Mouse (Mus musculus): Measurements from ENCODE around the gene Syvn1. TPM values are rescaled to one million over a fixed set of nuclear protein-coding genes. Genes with fewer than 3 reads are reported as not detected.

Syvn1 gene
- 29.0 and 38.4 TPM in 2 replicates for polyA plus RNA-seq (2015; fragmentation: Nextera tagmentation; extraction: Ambion mirVana)

DNA sequence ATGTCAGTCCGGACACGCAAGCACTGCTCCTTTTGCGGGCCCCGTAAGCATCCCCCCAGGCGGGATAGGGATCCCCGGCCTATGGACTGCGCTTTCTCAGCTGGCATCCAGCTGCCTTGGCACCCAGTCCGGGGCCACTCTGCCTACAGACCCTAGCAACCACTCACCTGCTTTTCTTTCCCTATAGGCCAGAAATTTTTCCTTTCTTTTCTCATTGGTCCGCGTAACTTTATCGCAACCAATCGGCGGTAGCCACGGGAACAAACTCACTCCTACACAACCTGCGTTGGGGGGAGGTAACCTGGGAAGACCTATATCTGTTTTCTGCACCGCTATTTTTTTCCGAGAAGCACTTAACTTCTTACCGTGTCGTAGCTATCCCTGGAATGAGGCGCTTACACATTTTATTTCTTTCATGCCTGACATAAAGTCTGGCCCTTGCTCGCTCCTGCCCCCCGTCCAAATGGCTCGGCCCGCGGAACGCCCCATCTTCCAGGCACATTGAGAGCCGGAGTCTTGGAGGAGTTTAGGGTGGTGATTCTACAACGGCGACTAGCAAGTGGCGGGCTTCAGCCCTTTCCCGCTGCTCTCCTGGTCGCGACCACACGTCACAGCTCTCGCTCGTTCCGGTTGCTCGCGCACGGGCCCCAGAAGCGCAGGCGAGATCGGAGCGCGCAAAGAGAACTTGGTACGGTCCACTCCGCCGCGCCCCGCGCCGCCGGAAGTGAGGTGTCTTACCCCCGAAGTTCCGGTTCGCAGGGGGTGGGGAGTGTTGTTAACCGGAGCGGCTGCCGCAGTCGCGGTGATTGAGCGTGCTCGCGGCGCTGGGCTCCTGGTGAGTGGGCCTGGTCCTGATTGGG, at the start of gene Syvn1:
TSS of gene Syvn1 (plus strand) at position 283 of the 860 bp plus-strand sequence.
- under 1% methylated on average over 65 of the region's 65 CpGs for WGBS
- Histone ChIP-seq H3K27me3 (replicated peaks; ENCODE audit: control insufficient read depth, insufficient read depth, low read length) (no peaks in the 10 kb centered on the region), H3K4me3 (ENCODE audit: low read length) (peak within 1 kb of the TSS; percentile 90), H3K36me3 (ENCODE audit: control insufficient read depth, insufficient read depth, low read length) (peaks cover 27% of the 10 kb centered on the region), H3K4me2 (ENCODE audit: low read length) (peak within 1 kb of the TSS; percentile 86), H3K9me3 (ENCODE audit: control insufficient read depth, low read length) (no peaks in the 10 kb centered on the region), H3K9ac (ENCODE audit: low read depth, low read length) (peak within 1 kb of the TSS; percentile 91), H3K4me1 (ENCODE audit: control insufficient read depth, insufficient read depth, low read depth, low read length) (peaks cover 21% of the 10 kb centered on the region), H3K27ac (ENCODE audit: low read depth, low read length) (peak within 1 kb of the TSS; percentile 99)
- peak; percentile 92 for ATAC-seq

DNA sequence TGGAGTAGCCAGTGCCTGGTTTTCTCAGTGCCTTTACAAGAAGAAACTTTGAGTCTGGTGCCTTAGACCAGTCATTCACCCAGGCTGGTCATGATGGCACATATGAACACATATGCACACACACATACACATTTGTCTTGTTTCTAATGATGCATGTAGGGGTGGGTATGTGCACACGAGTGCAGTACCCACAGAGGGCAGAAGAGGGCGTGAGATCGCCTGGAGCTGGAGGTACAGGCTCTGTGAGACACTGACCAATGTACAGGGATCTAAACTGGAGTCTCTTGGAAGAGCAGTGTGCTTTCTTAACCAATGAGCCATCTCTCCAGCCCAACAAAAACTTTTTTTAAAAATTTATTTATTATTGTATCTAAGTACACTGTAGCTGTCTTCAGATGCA, 48.2 kb upstream of the Syvn1 start:
- Histone ChIP-seq H3K4me2 (ENCODE audit: low read length) (no peak overlapping the region), H3K9me3 (ENCODE audit: control insufficient read depth, low read length) (no peaks in the 10 kb centered on the region), H3K27me3 (replicated peaks; ENCODE audit: control insufficient read depth, insufficient read depth, low read length) (no peaks in the 10 kb centered on the region), H3K27ac (ENCODE audit: low read depth, low read length) (no peak overlapping the region), H3K4me3 (ENCODE audit: low read length) (no peak overlapping the region), H3K4me1 (ENCODE audit: control insufficient read depth, insufficient read depth, low read depth, low read length) (no peaks in the 10 kb centered on the region), H3K36me3 (ENCODE audit: control insufficient read depth, insufficient read depth, low read length) (no peaks in the 10 kb centered on the region), H3K9ac (ENCODE audit: low read depth, low read length) (no peak overlapping the region)
- no peak for ATAC-seq
- 93% methylated on average over 3 of the region's 3 CpGs for WGBS

DNA sequence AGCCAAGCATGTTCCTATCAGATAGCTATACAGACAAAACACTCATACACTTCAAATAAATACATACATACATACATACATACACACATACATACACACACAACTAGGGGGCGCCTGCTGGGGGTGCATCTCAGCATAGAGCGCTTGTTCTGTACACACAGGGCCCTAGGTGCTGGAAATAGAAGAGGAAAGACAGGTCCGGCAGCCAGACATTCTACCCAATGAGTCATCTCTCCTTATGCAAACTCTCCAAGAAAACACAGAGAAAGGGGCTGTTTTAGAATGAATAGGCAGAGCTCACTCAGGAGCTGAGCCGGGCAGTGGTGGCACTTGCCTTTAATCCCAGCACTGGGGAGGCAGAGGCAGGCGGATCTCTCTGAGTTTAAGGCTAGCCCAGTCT, 46.4 kb upstream of the Syvn1 start:
- 84% methylated on average over 5 of the region's 5 CpGs for WGBS
- ATAC-seq: no peak
- no peaks in the 10 kb centered on the region for H3K4me1 ChIP-seq (ENCODE audit: control insufficient read depth, insufficient read depth, low read depth, low read length)
- H3K4me2 ChIP-seq (ENCODE audit: low read length): no peak overlapping the region
- H3K27me3 ChIP-seq (replicated peaks; ENCODE audit: control insufficient read depth, insufficient read depth, low read length): no peaks in the 10 kb centered on the region
- no peaks in the 10 kb centered on the region for H3K36me3 ChIP-seq (ENCODE audit: control insufficient read depth, insufficient read depth, low read length)
- H3K9me3 ChIP-seq (ENCODE audit: control insufficient read depth, low read length): no peaks in the 10 kb centered on the region
- no peak overlapping the region for H3K4me3 ChIP-seq (ENCODE audit: low read length)
- H3K27ac ChIP-seq (ENCODE audit: low read depth, low read length): no peak overlapping the region
- no peak overlapping the region for H3K9ac ChIP-seq (ENCODE audit: low read depth, low read length)

DNA sequence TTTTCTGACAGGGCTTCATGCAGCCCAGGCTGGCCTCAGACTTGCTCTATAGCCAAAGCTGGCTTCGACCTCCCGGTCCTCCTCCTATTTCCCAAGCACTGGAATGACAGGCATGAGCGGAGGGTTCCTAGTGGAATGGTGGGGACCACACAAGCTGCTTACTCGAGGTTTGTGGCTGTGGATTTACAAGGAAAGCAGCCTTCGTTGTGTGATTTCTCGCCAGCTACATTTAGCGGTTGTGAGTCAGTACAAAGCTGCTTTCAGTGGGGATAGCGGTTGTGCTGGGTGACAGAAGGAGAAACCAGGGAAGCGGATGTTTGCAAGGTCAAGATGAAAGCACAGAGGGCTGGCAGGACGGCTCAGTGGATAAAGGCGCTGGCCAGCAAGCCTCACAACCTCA, 40.8 kb upstream of the Syvn1 start:
- no peaks in the 10 kb centered on the region for H3K9me3 ChIP-seq (ENCODE audit: control insufficient read depth, low read length)
- H3K36me3 ChIP-seq (ENCODE audit: control insufficient read depth, insufficient read depth, low read length): peaks cover 3% of the 10 kb centered on the region; the same call in 1 of the 2 replicates
- H3K27me3 ChIP-seq (replicated peaks; ENCODE audit: control insufficient read depth, insufficient read depth, low read length): no peaks in the 10 kb centered on the region
- no peak overlapping the region for H3K27ac ChIP-seq (ENCODE audit: low read depth, low read length)
- no peaks in the 10 kb centered on the region for H3K4me1 ChIP-seq (ENCODE audit: control insufficient read depth, insufficient read depth, low read depth, low read length)
- no peak for ATAC-seq
- WGBS: 67% methylated on average over 11 of the region's 11 CpGs
- H3K4me3 ChIP-seq (ENCODE audit: low read length): no peak overlapping the region
- no peak overlapping the region for H3K4me2 ChIP-seq (ENCODE audit: low read length)
- H3K9ac ChIP-seq (ENCODE audit: low read depth, low read length): no peak overlapping the region

DNA sequence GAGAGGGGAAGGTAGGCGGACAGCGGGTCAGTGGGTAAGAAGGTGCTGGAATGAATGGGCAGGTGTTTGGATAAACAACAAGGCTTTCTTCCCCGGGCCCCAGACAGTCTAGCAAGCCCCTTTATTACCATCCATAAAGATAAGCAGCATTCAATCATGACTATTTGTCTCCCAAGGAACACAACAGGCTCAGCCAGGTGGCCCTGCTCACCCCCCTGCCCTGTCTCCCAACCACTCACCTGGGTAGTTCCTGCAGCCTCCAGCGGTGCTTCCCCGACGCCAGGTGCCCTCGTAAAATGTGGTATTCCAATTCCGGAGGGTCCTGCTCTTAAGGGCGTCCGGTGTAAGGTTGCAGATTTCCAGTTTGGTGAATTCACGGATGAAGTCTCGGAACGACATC, 39.4 kb upstream of the Syvn1 start:
- Histone ChIP-seq H3K4me2 (ENCODE audit: low read length) (no peak overlapping the region), H3K27me3 (replicated peaks; ENCODE audit: control insufficient read depth, insufficient read depth, low read length) (no peaks in the 10 kb centered on the region), H3K27ac (ENCODE audit: low read depth, low read length) (no peak overlapping the region), H3K4me3 (ENCODE audit: low read length) (no peak overlapping the region), H3K9ac (ENCODE audit: low read depth, low read length) (no peak overlapping the region), H3K9me3 (ENCODE audit: control insufficient read depth, low read length) (no peaks in the 10 kb centered on the region), H3K4me1 (ENCODE audit: control insufficient read depth, insufficient read depth, low read depth, low read length) (no peaks in the 10 kb centered on the region), H3K36me3 (ENCODE audit: control insufficient read depth, insufficient read depth, low read length) (peaks cover 3% of the 10 kb centered on the region; the same call in 1 of the 2 replicates)
- no peak for ATAC-seq
- 90% methylated on average over 13 of the region's 13 CpGs for WGBS

DNA sequence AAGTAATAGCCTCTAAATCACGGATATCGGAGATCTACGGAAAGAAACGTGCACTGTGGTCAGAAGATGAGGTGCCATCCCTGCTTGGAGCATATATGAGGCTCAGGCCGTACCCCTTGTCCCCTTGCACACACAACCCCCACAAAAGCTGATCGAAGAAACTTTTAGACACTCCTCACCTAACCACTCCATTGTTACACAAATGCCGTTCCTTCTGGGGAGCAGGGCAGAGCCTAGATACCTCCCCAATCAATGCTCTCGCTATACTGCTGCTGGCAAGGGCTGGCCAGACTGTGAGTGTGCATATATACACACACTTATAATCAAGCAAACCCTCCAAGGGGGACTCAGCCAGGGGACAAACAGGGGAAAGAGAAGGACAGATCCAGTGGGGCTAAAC, 37.2 kb upstream of the Syvn1 start:
- WGBS: 74% methylated on average over 8 of the region's 8 CpGs
- Histone ChIP-seq H3K4me3 (ENCODE audit: low read length) (no peak overlapping the region), H3K9ac (ENCODE audit: low read depth, low read length) (no peak overlapping the region), H3K27ac (ENCODE audit: low read depth, low read length) (no peak overlapping the region), H3K4me2 (ENCODE audit: low read length) (no peak overlapping the region), H3K9me3 (ENCODE audit: control insufficient read depth, low read length) (no peaks in the 10 kb centered on the region), H3K27me3 (replicated peaks; ENCODE audit: control insufficient read depth, insufficient read depth, low read length) (no peaks in the 10 kb centered on the region; the same call in 1 of the 2 replicates), H3K4me1 (ENCODE audit: control insufficient read depth, insufficient read depth, low read depth, low read length) (no peaks in the 10 kb centered on the region), H3K36me3 (ENCODE audit: control insufficient read depth, insufficient read depth, low read length) (peaks cover 3% of the 10 kb centered on the region; the same call in 1 of the 2 replicates)
- ATAC-seq: no peak

DNA sequence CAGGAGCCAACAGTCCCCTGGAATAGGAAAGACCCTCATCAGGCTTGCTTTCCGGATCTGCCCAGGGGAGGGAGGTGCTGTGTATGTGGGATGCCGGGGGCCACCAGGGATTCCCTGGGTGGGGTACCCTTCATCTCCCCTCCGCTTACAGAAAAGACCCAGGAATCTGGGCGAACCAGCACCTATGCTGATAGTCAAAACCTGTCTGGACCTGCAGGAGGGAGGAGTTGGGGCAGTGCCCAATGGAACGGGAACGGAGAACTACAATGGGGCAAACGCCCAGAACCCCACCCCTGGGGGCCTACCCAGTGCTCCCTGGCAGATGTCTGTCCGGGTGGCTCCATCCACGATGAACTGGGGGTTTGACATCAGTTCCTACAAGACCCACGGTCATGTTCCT, 32.7 kb upstream of the Syvn1 start:
- Histone ChIP-seq H3K9ac (ENCODE audit: low read depth, low read length) (no peak overlapping the region), H3K36me3 (ENCODE audit: control insufficient read depth, insufficient read depth, low read length) (no peaks in the 10 kb centered on the region), H3K27me3 (replicated peaks; ENCODE audit: control insufficient read depth, insufficient read depth, low read length) (peaks cover 6% of the 10 kb centered on the region; the same call in 1 of the 2 replicates), H3K4me3 (ENCODE audit: low read length) (no peak overlapping the region), H3K27ac (ENCODE audit: low read depth, low read length) (no peak overlapping the region), H3K9me3 (ENCODE audit: control insufficient read depth, low read length) (no peaks in the 10 kb centered on the region), H3K4me1 (ENCODE audit: control insufficient read depth, insufficient read depth, low read depth, low read length) (peaks cover 13% of the 10 kb centered on the region), H3K4me2 (ENCODE audit: low read length) (no peak overlapping the region)
- no peak for ATAC-seq
- 87% methylated on average over 10 of the region's 10 CpGs for WGBS

DNA sequence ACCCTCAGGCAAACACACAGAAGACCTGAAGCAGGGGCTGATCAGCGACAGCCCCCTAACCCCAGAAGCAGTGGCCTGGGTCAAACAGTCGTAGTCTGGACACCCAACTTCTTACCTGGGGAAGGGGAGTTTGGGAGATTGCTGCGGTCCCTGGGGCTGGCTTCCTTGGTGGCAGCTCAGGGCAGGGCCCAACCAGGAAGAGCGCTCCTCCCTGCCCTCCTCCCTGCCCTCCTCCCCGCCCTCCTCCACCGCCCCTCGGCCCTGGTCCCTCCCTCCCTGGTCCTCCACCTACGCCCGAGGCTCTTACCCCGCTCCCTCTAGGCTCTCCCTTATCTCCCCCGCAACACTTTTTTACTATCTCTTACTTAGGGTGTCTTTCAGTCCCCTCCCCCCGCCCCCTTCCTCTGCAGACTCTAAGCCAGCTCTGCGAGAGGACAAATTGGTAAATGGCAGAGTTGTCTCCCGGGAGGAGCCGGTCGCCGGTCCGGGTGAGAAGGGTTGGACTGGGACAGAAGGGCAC, 31.3 kb upstream of the Syvn1 start:
- Histone ChIP-seq H3K27me3 (replicated peaks; ENCODE audit: control insufficient read depth, insufficient read depth, low read length) (peaks cover 6% of the 10 kb centered on the region; the same call in 1 of the 2 replicates), H3K9ac (ENCODE audit: low read depth, low read length) (peak overlapping the region; percentile 72), H3K4me1 (ENCODE audit: control insufficient read depth, insufficient read depth, low read depth, low read length) (peaks cover 13% of the 10 kb centered on the region), H3K36me3 (ENCODE audit: control insufficient read depth, insufficient read depth, low read length) (no peaks in the 10 kb centered on the region), H3K27ac (ENCODE audit: low read depth, low read length) (no peak overlapping the region), H3K4me2 (ENCODE audit: low read length) (peak overlapping the region; percentile 78), H3K9me3 (ENCODE audit: control insufficient read depth, low read length) (no peaks in the 10 kb centered on the region), H3K4me3 (ENCODE audit: low read length) (peak overlapping the region; percentile 61)
- peak; percentile 72 for ATAC-seq
- 0% methylated on average over 14 of the region's 18 CpGs for WGBS

DNA sequence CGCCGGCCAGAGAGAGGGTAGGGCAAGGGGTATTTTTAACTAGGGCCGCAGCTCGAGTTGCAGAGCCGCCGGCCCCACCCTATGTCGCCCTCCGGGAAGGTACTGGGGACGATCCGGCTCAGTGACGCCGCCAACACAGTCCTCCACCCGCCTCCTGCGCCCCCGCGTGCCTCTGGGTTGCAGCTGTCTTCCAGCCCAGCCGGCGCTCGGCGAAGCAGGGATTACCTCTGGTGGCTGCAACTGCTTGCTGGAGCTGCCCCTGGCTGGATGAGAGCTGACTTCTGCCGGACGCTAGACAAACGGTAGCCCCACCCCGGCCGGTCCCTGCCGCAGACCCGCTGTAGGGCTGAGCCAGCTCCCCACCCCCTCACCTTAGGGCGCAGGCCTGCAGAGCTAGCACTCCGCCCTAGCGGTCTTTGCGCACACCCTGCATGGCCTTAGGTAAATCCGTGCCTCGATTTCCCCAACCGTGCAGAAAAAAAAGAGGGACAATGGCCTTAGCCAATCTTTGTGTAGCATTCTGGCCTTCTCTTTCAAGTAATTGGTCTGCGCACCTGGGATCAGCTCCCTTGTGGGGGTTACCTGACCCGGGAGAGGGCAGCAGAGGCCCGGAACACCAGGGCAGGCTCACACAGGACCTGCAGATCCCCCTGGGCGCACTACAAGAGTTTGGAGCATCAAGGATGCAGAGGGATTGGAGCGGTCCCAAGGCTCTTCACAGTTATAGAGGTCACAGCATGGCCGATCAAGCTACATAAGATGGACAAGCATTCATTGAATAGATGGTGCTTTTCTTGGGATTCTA, 30.7 kb upstream of the Syvn1 start, which contains the start of gene Capn1:
TSS of gene Capn1 (minus strand) at position 387 of the 805 bp plus-strand sequence.
- H3K36me3 ChIP-seq (ENCODE audit: control insufficient read depth, insufficient read depth, low read length): no peaks in the 10 kb centered on the region
- H3K27me3 ChIP-seq (replicated peaks; ENCODE audit: control insufficient read depth, insufficient read depth, low read length): peaks cover 6% of the 10 kb centered on the region; the same call in 1 of the 2 replicates
- H3K4me2 ChIP-seq (ENCODE audit: low read length): peak within 1 kb of the TSS; percentile 78
- H3K9me3 ChIP-seq (ENCODE audit: control insufficient read depth, low read length): no peaks in the 10 kb centered on the region
- peak; percentile 81 for ATAC-seq
- H3K4me3 ChIP-seq (ENCODE audit: low read length): peak within 1 kb of the TSS; percentile 61
- peak within 1 kb of the TSS; percentile 72 for H3K9ac ChIP-seq (ENCODE audit: low read depth, low read length)
- 3% methylated on average over 36 of the region's 40 CpGs for WGBS
- H3K4me1 ChIP-seq (ENCODE audit: control insufficient read depth, insufficient read depth, low read depth, low read length): peaks cover 13% of the 10 kb centered on the region
- peak within 1 kb of the TSS; percentile 61 for H3K27ac ChIP-seq (ENCODE audit: low read depth, low read length)

Data from hindbrain, embryonic 16.5 days (tissue).